Mouse (Mus musculus) ovary, postnatal 36 days (tissue): Measurements from ENCODE around the gene Sptssa.
"Not testable (repeated sequence)": the region's sequence is repeated elsewhere in the genome, so short reads cannot be mapped to it uniquely, and the experiment has no call there.

Experiments
- DNase-seq: peaks from one replicate; pipeline ENCODE4 v3.0.0; 2022; ENCODE audit warnings: low spot score, mixed read lengths

Gene Sptssa

GRCm38 (mm10) chr12:54656396-54657171, at the start of gene Sptssa:
Sptssa (minus strand) TSS chr12:54656573.
- DNase-seq = peak; percentile 98

- no peak for DNase-seq
Observed at GRCm38 (mm10) chr12:54699394-54699793, 43.0 kb upstream of the Sptssa start.

- no peak for DNase-seq
Observed at GRCm38 (mm10) chr12:54697791-54698250, 41.4 kb upstream of the Sptssa start.

GRCm38 (mm10) chr12:54697003-54697597, 40.7 kb upstream of the Sptssa start:
- no peak for DNase-seq

GRCm38 (mm10) chr12:54696242-54697002, 40.0 kb upstream of the Sptssa start:
- DNase-seq = peak; percentile 92

- peak; percentile 95 for DNase-seq
Observed at GRCm38 (mm10) chr12:54695511-54696241, 39.3 kb upstream of the Sptssa start, which contains the start of gene Eapp. Eapp (minus strand) TSS chr12:54695897.

- no peak for DNase-seq
Observed at GRCm38 (mm10) chr12:54694847-54695510, 38.6 kb upstream of the Sptssa start.

GRCm38 (mm10) chr12:54689082-54689481, 32.7 kb upstream of the Sptssa start:
- DNase-seq = no peak

- no peak for DNase-seq
Observed at GRCm38 (mm10) chr12:54683182-54683581, 26.8 kb upstream of the Sptssa start.

GRCm38 (mm10) chr12:54676709-54677108, 20.3 kb upstream of the Sptssa start:
- no peak for DNase-seq

- DNase-seq = no peak
Observed at GRCm38 (mm10) chr12:54675396-54675795, 19.0 kb upstream of the Sptssa start.

- DNase-seq = no peak
Observed at GRCm38 (mm10) chr12:54671262-54671661, 14.9 kb upstream of the Sptssa start.

- no peak for DNase-seq
Observed at GRCm38 (mm10) chr12:54668141-54668540, 11.8 kb upstream of the Sptssa start.

- DNase-seq = no peak
Observed at GRCm38 (mm10) chr12:54665526-54665925, 9.2 kb upstream of the Sptssa start.

- DNase-seq = not testable (repeated sequence)
Observed at GRCm38 (mm10) chr12:54661470-54661869, 5.1 kb upstream of the Sptssa start.

- DNase-seq = no peak
Observed at GRCm38 (mm10) chr12:54659901-54660300, 3.5 kb upstream of the Sptssa start.

- no peak for DNase-seq
Observed at GRCm38 (mm10) chr12:54658425-54659092, 2.2 kb upstream of the Sptssa start.

- DNase-seq = no peak
Observed at GRCm38 (mm10) chr12:54657951-54658350, 1.6 kb upstream of the Sptssa start.

GRCm38 (mm10) chr12:54657226-54657625, 853 bp upstream of the Sptssa start:
- no peak for DNase-seq

GRCm38 (mm10) chr12:54656039-54656395, 356 bp downstream of the Sptssa start:
- no peak for DNase-seq
